Mouse (Mus musculus) ovary, postnatal 10 days (tissue): ENCODE data around the gene 4933424G06Rik.

Source experiments
- DNase-seq: peaks from one replicate; pipeline ENCODE4 v3.0.0; 2022; ENCODE audit warnings: low spot score

The 4933424G06Rik gene

GRCm38 (mm10) chr1:36709055-36709853 is 695 bp upstream of the 4933424G06Rik start:
- DNase-seq, result no peak

GRCm38 (mm10) chr1:36711104-36711503 is 1.2 kb downstream of the 4933424G06Rik start:
- DNase-seq, result no peak

- no peak for DNase-seq
Measured at GRCm38 (mm10) chr1:36714311-36714710, 4.4 kb downstream of the 4933424G06Rik start, which contains the start of gene Actr1b. Gene Actr1b (minus strand): TSS chr1:36714422.

- no peak for DNase-seq
Measured at GRCm38 (mm10) chr1:36718786-36719185, 8.8 kb downstream of the 4933424G06Rik start.

- no peak for DNase-seq
Measured at GRCm38 (mm10) chr1:36723146-36724056, 13.5 kb downstream of the 4933424G06Rik start.

- DNase-seq, result no peak
Measured at GRCm38 (mm10) chr1:36724057-36724431, 14.1 kb downstream of the 4933424G06Rik start.

GRCm38 (mm10) chr1:36737300-36737699 is 27.4 kb downstream of the 4933424G06Rik start:
- peak; percentile 36 for DNase-seq

- no peak for DNase-seq
Measured at GRCm38 (mm10) chr1:36739231-36739630, 29.3 kb downstream of the 4933424G06Rik start.

- DNase-seq, result no peak
Measured at GRCm38 (mm10) chr1:36743046-36743445, 33.1 kb downstream of the 4933424G06Rik start.

GRCm38 (mm10) chr1:36744268-36744944 is 34.5 kb downstream of the 4933424G06Rik start:
- DNase-seq, result peak; percentile 35

- DNase-seq, result no peak
Measured at GRCm38 (mm10) chr1:36745661-36746060, 35.7 kb downstream of the 4933424G06Rik start.

GRCm38 (mm10) chr1:36746452-36746851 is 36.5 kb downstream of the 4933424G06Rik start:
- no peak for DNase-seq

GRCm38 (mm10) chr1:36753932-36754675 is 44.2 kb downstream of the 4933424G06Rik start:
- DNase-seq, result no peak

- DNase-seq, result no peak
Measured at GRCm38 (mm10) chr1:36758553-36758952, 48.6 kb downstream of the 4933424G06Rik start.

GRCm38 (mm10) chr1:36759076-36759475 is 49.1 kb downstream of the 4933424G06Rik start:
- DNase-seq, result no peak

GRCm38 (mm10) chr1:36760401-36760800 is 50.5 kb downstream of the 4933424G06Rik start:
- DNase-seq, result no peak

- no peak for DNase-seq
Measured at GRCm38 (mm10) chr1:36761061-36761460, 51.1 kb downstream of the 4933424G06Rik start.

- no peak for DNase-seq
Measured at GRCm38 (mm10) chr1:36761568-36761967, 51.6 kb downstream of the 4933424G06Rik start, which contains the start of gene Zap70. Gene Zap70 (plus strand): TSS chr1:36761798.

GRCm38 (mm10) chr1:36766431-36767205 is 56.7 kb downstream of the 4933424G06Rik start:
- DNase-seq, result no peak

GRCm38 (mm10) chr1:36767321-36767720 is 57.4 kb downstream of the 4933424G06Rik start:
- no peak for DNase-seq

- no peak for DNase-seq
Measured at GRCm38 (mm10) chr1:36768786-36769185, 58.8 kb downstream of the 4933424G06Rik start.
